Mouse (Mus musculus) heart, embryonic 14.5 days (tissue): ENCODE measurements around the gene Gins2. TPM values are rescaled to one million over a fixed set of nuclear protein-coding genes. Genes with fewer than 3 reads are reported as not detected.

Source experiments
- ATAC-seq: fragments of 200-750 bp; cut with Nextera tagmentation; 2 replicates; pipeline ENCODE4 v1.8.0; 2017; ENCODE audit warnings: low read depth, moderate TSS enrichment; ENCODE audit not compliant: insufficient number of reproducible peaks, insufficient read depth, low FRiP score
- H3K27ac ChIP-seq, 2 experiments: fragments of 200-500 bp in 1 of 2; fragments of 300-500 bp in 1 of 2; sonication (generic) in 1 of 2; replicated peaks in 1 of 2; 2 replicates each; pipeline ENCODE4 v1.5.1; 2012 to 2014; ENCODE audit warnings: low read depth in 2 of 2, low read length in 2 of 2, control low read depth in 1 of 2, mild to moderate bottlenecking in 1 of 2, mixed read lengths in 1 of 2; ENCODE audit not compliant: control insufficient read depth in 1 of 2, insufficient read depth in 1 of 2
- H3K27me3 ChIP-seq: fragments of 300-500 bp; sonication (generic); 2 replicates; pipeline ENCODE4 v1.6.1; 2014; ENCODE audit warnings: mild to moderate bottlenecking, low read length, control low read depth; ENCODE audit not compliant: control insufficient read depth, insufficient read depth
- H3K36me3 ChIP-seq: fragments of 300-500 bp; sonication (generic); 2 replicates; pipeline ENCODE4 v1.6.1; 2014; ENCODE audit warnings: mild to moderate bottlenecking, control low read depth, low read length, mixed read lengths; ENCODE audit not compliant: control insufficient read depth, insufficient read depth
- H3K4me1 ChIP-seq, 2 experiments: fragments of 200-500 bp in 1 of 2; fragments of 300-500 bp in 1 of 2; sonication (generic) in 1 of 2; 2 replicates each; pipeline ENCODE4 v1.6.1; 2012 to 2014; ENCODE audit warnings: low read length in 2 of 2, control low read depth in 1 of 2, mixed read lengths in 1 of 2; ENCODE audit not compliant: control insufficient read depth in 2 of 2, insufficient read depth in 2 of 2
- H3K4me2 ChIP-seq: fragments of 300-500 bp; sonication (generic); 2 replicates; pipeline ENCODE4 v1.6.1; 2014; ENCODE audit warnings: mild to moderate bottlenecking, low read length
- H3K4me3 ChIP-seq, 2 experiments: fragments of 200-500 bp in 1 of 2; fragments of 300-500 bp in 1 of 2; sonication (generic) in 1 of 2; 2 replicates each; pipeline ENCODE4 v1.5.1; 2012 to 2014; ENCODE audit warnings: low read length in 2 of 2, mild to moderate bottlenecking in 2 of 2, control low read depth in 1 of 2, low read depth in 1 of 2, moderate library complexity in 1 of 2; ENCODE audit not compliant: control insufficient read depth in 1 of 2, insufficient read depth in 1 of 2
- H3K9ac ChIP-seq: fragments of 300-500 bp; sonication (generic); 2 replicates; pipeline ENCODE4 v1.6.1; 2014; ENCODE audit warnings: mild to moderate bottlenecking, low read length
- H3K9me3 ChIP-seq: fragments of 300-500 bp; sonication (generic); 2 replicates; pipeline ENCODE4 v1.6.1; 2016; ENCODE audit warnings: low read length, control low read depth; ENCODE audit not compliant: control insufficient read depth
- WGBS: fragments of 180-500 bp; shearing (Covaris S2); extraction: QIAGEN DNeasy Blood & Tissue Kit; methylation state at CpG from one replicate; pipeline ENCODE4 v1.1.7; 2014; 5-methylcytosine and 5-hydroxymethylcytosine counted together
- polyA plus RNA-seq: library from polyadenylated mRNA; unstranded; fragments of >200 nt; fragmentation: Nextera tagmentation; extraction: Ambion mirVana; gene quantifications from 2 replicates; pipeline ENCODE4 v1.2.1, GENCODE M21; 2014

Gins2 gene
- polyA plus RNA-seq, 1 experiment from 2014 or later = 51.1 TPM

DNA sequence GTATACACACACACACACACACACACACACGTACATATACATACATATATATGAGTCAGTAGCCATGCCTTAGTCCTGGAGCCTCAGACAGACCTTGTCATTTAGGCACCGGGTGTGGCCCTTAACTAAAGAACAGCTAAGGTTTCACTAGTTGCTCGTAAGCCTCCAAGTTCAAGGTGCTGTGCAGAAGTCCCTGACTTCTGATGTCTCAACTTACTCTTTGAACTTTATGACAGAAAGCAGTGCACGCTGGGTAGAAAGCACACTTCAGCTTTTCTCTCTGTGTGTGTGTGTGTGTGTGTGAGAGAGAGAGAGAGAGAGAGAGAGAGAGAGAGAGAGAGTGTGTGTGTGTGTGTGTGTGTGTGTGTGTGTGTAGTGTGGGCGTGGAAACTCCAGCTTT lies 44.9 kb downstream of the Gins2 start:
- H3K4me2 ChIP-seq = peak overlapping the region; percentile 34; the same call in 1 of the 2 replicates
- peak overlapping the region in 1 of 2 experiments; percentile 80; a peak in 3 of 4 replicates for H3K27ac ChIP-seq

DNA sequence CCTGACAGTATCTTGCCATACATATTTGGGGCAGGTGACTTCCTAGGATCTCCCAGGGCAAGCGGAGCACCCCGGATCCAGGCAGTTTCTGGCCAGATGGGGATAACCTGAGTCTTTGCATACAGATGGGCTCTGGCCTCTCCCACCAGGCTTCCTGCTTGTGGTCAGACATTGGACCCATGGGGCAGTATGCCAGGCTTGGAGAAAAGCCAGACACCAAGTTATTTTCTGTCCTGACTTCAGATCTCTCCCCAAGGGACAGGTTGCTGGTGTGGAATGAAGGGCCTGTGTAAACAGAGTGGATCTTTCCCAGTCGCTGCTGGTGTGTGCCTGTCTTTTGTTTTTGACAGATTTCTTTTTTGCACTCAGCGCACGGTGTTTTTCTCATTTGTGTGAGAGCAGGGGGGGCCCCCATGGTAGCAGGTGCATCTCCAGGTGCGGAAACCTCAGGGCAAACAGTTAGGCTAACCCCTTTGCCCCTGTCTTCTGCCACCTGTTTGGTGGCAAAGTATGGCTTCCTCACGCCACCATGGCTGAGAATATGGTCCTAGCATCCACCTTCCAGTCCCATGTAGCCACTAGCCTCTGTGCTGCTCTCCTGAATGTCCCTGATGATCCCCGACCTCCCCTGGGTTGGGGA lies 45.6 kb downstream of the Gins2 start:
- peaks cover 62 to 89% of the 10 kb centered on the region in 2 experiments for H3K4me1 ChIP-seq

More for the DNA sequence above, 44.9 kb downstream of the Gins2 start:
- Histone ChIP-seq H3K4me1 (peaks cover 61 to 89% of the 10 kb centered on the region in 2 experiments), H3K36me3 (no peaks in the 10 kb centered on the region), H3K27me3 (no peaks in the 10 kb centered on the region), H3K9me3 (no peaks in the 10 kb centered on the region), H3K4me3 (no peak overlapping the region), H3K9ac (0 out of 2 replicates have a peak overlapping the region, but pooled peaks have one; percentile 35)
- ATAC-seq = no peak
- WGBS = 85% methylated on average over 5 of the region's 5 CpGs

DNA sequence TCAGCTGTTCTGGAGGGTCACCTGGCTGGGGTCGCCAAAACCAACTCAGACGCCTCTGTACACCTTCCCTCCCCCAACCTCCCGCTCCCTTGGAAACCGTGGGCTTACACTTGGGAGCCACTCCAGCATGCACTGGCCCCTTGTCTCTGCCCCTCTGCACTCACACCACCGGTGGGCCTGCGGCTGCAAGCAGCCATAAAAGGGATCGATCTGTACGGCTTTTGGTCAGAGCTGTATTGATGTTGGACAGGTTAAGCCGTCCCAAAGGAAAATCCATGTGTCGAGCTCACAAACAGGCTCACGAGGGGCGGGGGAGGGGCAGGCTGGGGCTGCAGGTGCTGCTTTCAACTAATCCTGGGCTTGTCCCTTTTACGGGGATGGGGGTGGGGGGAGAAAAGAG lies 46.1 kb downstream of the Gins2 start:
- peak overlapping the region; percentile 22 to 80; a peak in 3 of 4 replicates for H3K27ac ChIP-seq
- H3K4me2 ChIP-seq = peak overlapping the region; percentile 34
- ATAC-seq = no peak
- WGBS = 31% methylated on average over 13 of the region's 13 CpGs
- H3K4me3 ChIP-seq = no peak overlapping the region
- H3K9me3 ChIP-seq = no peaks in the 10 kb centered on the region
- H3K4me1 ChIP-seq = peaks cover 57 to 89% of the 10 kb centered on the region in 2 experiments
- peak overlapping the region; percentile 35 for H3K9ac ChIP-seq
- H3K27me3 ChIP-seq = no peaks in the 10 kb centered on the region
- H3K36me3 ChIP-seq = no peaks in the 10 kb centered on the region

More for the DNA sequence above, 45.6 kb downstream of the Gins2 start:
- Histone ChIP-seq H3K4me3 (no peak overlapping the region), H3K36me3 (no peaks in the 10 kb centered on the region), H3K9ac (peak overlapping the region; percentile 35), H3K4me2 (peak overlapping the region; percentile 34), H3K27me3 (no peaks in the 10 kb centered on the region), H3K9me3 (no peaks in the 10 kb centered on the region), H3K27ac (peak overlapping the region; percentile 38 to 80)
- WGBS = 51% methylated on average over 8 of the region's 8 CpGs
- no peak for ATAC-seq

DNA sequence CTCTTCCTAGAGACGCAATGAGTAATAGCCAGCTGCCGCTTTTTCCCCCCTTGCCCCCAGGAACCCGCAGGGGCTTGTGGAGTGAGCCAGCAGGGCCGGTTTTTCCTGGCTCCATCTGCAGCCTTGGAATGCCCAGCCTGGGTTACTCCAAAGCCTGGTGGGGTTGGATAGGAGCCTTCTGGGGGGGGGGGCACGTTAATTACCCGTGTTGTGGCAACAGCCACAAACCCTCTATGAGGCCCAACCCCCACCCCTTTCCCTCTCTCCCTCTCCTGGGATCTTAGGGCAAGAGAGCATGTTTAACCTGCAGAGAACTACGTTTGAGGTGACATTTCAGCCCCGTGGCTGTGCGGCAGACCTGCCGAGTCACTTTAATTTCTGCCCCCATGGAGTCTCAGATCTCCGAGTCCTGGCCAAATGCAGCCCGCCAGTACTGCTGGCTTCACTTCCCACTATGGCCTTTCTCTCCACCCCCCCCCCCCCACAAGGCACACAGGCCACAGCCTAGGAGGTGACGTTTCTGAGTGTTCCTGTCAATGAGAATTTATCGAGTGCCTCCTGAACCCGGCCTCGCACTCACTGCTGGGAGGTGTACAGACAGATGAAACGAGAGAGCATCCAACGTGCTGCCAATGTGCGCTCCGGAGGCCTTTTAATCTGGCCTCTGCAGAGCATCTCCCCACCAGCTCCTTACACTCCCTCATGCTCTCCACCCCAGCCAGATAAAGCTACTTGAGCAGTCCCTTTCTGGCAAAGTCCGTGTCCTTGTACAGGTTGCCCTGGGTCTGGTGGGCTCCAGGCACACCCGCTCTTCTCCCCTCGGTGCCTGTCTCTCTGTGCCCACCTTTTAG lies 49.1 kb downstream of the Gins2 start:
- no peak for ATAC-seq
- WGBS = 29% methylated on average over 23 of the region's 23 CpGs
- H3K4me2 ChIP-seq = peak overlapping the region; percentile 96
- H3K4me1 ChIP-seq = peaks cover 42 to 80% of the 10 kb centered on the region in 2 experiments
- peak overlapping the region; percentile 17 to 97 for H3K27ac ChIP-seq
- no peaks in the 10 kb centered on the region for H3K36me3 ChIP-seq
- H3K9me3 ChIP-seq = no peaks in the 10 kb centered on the region
- H3K9ac ChIP-seq = peak overlapping the region; percentile 89
- H3K4me3 ChIP-seq = no peak overlapping the region
- H3K27me3 ChIP-seq = no peaks in the 10 kb centered on the region

DNA sequence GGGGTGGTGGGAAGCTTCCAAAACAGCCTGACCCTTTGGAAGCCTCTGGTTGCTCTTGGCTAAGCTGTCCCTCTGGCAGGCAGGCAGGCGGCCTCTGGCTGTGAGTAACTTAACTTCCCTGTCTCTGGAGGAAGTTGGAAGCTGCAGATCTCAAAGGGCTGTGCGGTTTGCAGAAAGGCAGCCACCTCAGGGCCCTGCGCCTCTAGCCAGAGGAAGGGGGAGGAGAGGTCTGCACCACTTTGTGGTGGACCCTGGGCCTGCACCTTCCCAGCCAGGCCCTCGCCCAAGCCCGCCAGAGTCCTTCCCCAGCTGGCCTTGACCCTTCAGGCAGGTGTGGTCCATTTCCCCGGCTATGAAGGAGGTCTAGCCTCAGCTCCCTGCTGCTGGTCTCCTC lies 49.7 kb downstream of the Gins2 start:
- H3K27me3 ChIP-seq = no peaks in the 10 kb centered on the region
- no peak for ATAC-seq
- no peaks in the 10 kb centered on the region for H3K36me3 ChIP-seq
- peaks cover 47 to 83% of the 10 kb centered on the region in 2 experiments for H3K4me1 ChIP-seq
- H3K4me2 ChIP-seq = peak overlapping the region; percentile 96
- 47% methylated on average over 6 of the region's 6 CpGs for WGBS
- peak overlapping the region; percentile 89 for H3K9ac ChIP-seq
- H3K9me3 ChIP-seq = no peaks in the 10 kb centered on the region
- peak overlapping the region in 1 of 2 experiments; percentile 73; a peak in 2 of 4 replicates for H3K4me3 ChIP-seq
- peak overlapping the region; percentile 80 to 97; a peak in 3 of 4 replicates for H3K27ac ChIP-seq

DNA sequence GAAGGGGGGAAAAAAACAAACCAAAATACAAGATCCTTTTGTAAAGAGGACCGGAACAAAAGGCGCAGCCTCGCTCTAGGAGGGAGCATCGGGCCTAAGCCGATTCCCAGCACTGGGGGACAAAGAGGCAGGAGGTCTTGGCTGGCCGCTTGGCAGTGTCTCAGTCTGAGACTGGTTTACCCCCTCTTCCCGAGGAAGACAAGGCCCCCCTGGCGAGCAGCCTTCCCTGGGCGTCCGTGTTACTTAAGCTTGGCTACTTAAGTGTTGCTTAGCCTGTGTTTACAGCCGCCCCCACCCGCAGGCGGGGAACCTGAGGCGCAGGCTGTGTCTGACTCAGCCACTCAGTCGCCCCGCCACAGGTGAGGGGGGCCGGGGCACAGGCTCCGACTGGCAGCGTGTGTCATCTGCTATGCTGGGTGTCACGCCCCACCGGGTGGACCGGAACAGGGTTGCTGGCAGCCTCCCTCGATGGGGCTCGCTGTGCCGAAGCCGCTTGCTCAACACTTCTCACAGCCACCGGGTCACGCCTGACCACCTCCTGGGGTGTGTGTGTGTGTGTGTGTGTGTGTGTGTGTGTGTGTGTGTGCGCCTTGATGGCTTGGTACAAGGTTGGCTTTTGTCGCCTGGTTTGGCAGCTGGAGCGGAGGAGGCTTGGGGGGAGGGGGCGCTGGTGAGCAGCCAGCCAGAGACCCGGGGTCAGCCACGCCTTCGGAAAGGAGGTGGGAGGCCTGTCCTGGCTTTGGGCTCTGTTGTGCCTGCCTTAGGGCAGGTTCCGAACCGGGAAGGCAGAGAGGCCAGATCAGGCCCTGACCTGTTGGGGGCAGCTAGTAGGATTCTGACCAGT lies 50.5 kb downstream of the Gins2 start:
- H3K9me3 ChIP-seq = no peaks in the 10 kb centered on the region
- WGBS = 2% methylated on average over 35 of the region's 37 CpGs
- peaks cover 47 to 83% of the 10 kb centered on the region in 2 experiments for H3K4me1 ChIP-seq
- H3K4me3 ChIP-seq = peak overlapping the region; percentile 69 to 73
- ATAC-seq = 0 out of 2 replicates have a peak, but pooled peaks have one; percentile 5
- H3K4me2 ChIP-seq = peak overlapping the region; percentile 96
- peak overlapping the region; percentile 89 for H3K9ac ChIP-seq
- peak overlapping the region; percentile 80 to 97 for H3K27ac ChIP-seq
- H3K27me3 ChIP-seq = no peaks in the 10 kb centered on the region
- H3K36me3 ChIP-seq = no peaks in the 10 kb centered on the region
